Mouse (Mus musculus): ENCODE results near the gene Pawr. TPM values are rescaled to one million over a fixed set of nuclear protein-coding genes. Genes with fewer than 3 reads are reported as not detected.

The Pawr gene
- total RNA-seq, 1 experiment, result 36.4 TPM

GRCm38 (mm10) chr10:108299828-108300227 lies 32.1 kb upstream of the Pawr start:
- Histone ChIP-seq H3K27ac (ENCODE audit: insufficient read depth, low read depth, low read length, poor library complexity, severe bottlenecking) (no peak overlapping the region), H3K36me3 (ENCODE audit: control insufficient read depth, insufficient read depth, low read length, poor library complexity, severe bottlenecking) (no peaks in the 10 kb centered on the region), H3K4me1 (ENCODE audit: control insufficient read depth in 2 of 2, insufficient read depth in 2 of 2, low read length in 2 of 2, poor library complexity in 1 of 2) (peaks cover 4 to 7% of the 10 kb centered on the region in 2 experiments; a peak in 3 of 4 replicates), H3K4me3 (ENCODE audit: insufficient read depth in 1 of 2, low read depth in 1 of 2, low read length in 2 of 2, poor library complexity in 1 of 2, severe bottlenecking in 1 of 2) (0 out of 4 replicates have a peak overlapping the region, but pooled peaks of 1 of the 2 experiments have one; percentile 7), H3K9me3 (ENCODE audit: control insufficient read depth, insufficient read depth, low read depth, low read length) (no peaks in the 10 kb centered on the region), H3K9ac (ENCODE audit: insufficient read depth, low read depth, low read length, poor library complexity, severe bottlenecking) (no peak overlapping the region; the same call in 1 of the 2 replicates)
- in situ Hi-C loops (cut with MboI; ENCODE audit: low sequenced_read_pairs in 2 of 2, unreplicated experiment in 2 of 2), result loop anchor here in 1 of 2 experiments (5.0 to 10.0 kb wide), 2 partner anchors 137 to 235 kb away; no protein-coding TSS in a partner anchor
- no peak for DNase-seq (ENCODE audit: low read depth, low spot score)
- TF ChIP-seq ZC3H11A (IDR thresholded peaks at IDR 0.05; ENCODE audit: borderline replicate concordance, low read depth, low read length), result no peak
- no peak for TF ChIP-seq CHD2 (IDR thresholded peaks at IDR 0.05; ENCODE audit: low read depth, low read length)
- TF ChIP-seq ZNF384 (IDR thresholded peaks at IDR 0.05; ENCODE audit: low read depth, low read length), result no peak
- no peak for TF ChIP-seq MAFK (IDR thresholded peaks at IDR 0.05; ENCODE audit: insufficient read depth, low read depth, low read length)
- TF ChIP-seq HCFC1 (IDR thresholded peaks at IDR 0.05; ENCODE audit: borderline replicate concordance, insufficient read depth, low read length), result no peak

DNA sequence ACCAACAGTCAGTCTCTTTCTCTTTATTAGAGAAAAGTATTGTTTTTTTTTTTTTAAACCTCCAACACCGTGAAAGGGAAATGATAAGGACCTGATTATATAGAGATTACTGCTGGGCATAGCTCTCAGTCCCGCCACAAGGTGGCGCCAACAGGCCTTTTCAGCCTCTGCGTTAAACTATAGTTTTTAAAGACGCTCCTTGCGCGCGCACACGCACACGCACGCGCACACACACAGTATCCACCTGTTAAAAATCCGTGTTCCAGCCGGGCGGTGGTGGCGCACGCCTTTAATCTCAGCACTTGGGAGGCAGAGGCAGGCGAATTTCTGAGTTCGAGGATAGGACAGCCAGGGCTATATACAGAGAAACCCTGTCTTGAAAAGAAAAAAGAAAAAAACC lies 31.1 kb upstream of the Pawr start:
- Histone ChIP-seq H3K27ac (ENCODE audit: insufficient read depth, low read depth, low read length, poor library complexity, severe bottlenecking) (no peak overlapping the region), H3K4me3 (ENCODE audit: insufficient read depth in 1 of 2, low read depth in 1 of 2, low read length in 2 of 2, poor library complexity in 1 of 2, severe bottlenecking in 1 of 2) (no peak overlapping the region), H3K9ac (ENCODE audit: insufficient read depth, low read depth, low read length, poor library complexity, severe bottlenecking) (no peak overlapping the region), H3K36me3 (ENCODE audit: control insufficient read depth, insufficient read depth, low read length, poor library complexity, severe bottlenecking) (no peaks in the 10 kb centered on the region), H3K4me1 (ENCODE audit: control insufficient read depth in 2 of 2, insufficient read depth in 2 of 2, low read length in 2 of 2, poor library complexity in 1 of 2) (peaks cover 4 to 8% of the 10 kb centered on the region in 2 experiments; a peak in 3 of 4 replicates), H3K9me3 (ENCODE audit: control insufficient read depth, insufficient read depth, low read depth, low read length) (no peaks in the 10 kb centered on the region)
- TF ChIP-seq MAFK (IDR thresholded peaks at IDR 0.05; ENCODE audit: insufficient read depth, low read depth, low read length), result no peak
- peak; percentile 82; the same call in 1 of the 2 replicates for TF ChIP-seq ZC3H11A (IDR thresholded peaks at IDR 0.05; ENCODE audit: borderline replicate concordance, low read depth, low read length)
- in situ Hi-C loops (cut with MboI; ENCODE audit: low sequenced_read_pairs in 2 of 2, unreplicated experiment in 2 of 2), result loop anchor here in 1 of 2 experiments (5.0 to 10.0 kb wide), 2 partner anchors 136 to 234 kb away; no protein-coding TSS in a partner anchor
- no peak for DNase-seq (ENCODE audit: low read depth, low spot score)

DNA sequence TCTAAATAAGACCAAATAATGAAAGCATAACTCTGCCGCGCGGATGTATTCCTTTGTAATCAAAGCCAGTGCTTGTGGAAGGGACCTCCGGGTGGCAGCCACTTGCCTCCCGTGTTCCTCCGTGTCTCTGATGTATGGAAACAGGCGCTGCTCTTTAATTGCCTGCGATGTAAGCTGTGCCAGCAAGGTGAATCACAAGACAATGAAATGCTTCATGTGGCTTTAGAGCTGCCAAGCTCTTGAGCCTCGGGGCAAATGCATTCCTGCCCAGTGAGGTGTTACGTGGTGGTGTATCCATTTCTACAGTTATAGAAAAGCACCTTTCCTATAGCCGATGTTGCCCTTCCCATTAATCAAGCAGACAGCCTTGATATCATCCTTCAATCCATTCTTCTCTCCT lies 24.1 kb upstream of the Pawr start:
- no peaks in the 10 kb centered on the region for H3K9me3 ChIP-seq (ENCODE audit: control insufficient read depth, insufficient read depth, low read depth, low read length)
- in situ Hi-C loops (cut with MboI; ENCODE audit: low sequenced_read_pairs in 2 of 2, unreplicated experiment in 2 of 2), result loop anchor here in 1 of 2 experiments (10.0 kb wide), 1 partner anchor 227 kb away; no protein-coding TSS in a partner anchor
- DNase-seq (ENCODE audit: low read depth, low spot score), result no peak
- H3K4me1 ChIP-seq (ENCODE audit: control insufficient read depth in 2 of 2, insufficient read depth in 2 of 2, low read length in 2 of 2, poor library complexity in 1 of 2), result peaks cover 0 to 4% of the 10 kb centered on the region in 2 experiments; a peak in 1 of 4 replicates
- TF ChIP-seq HCFC1 (IDR thresholded peaks at IDR 0.05; ENCODE audit: borderline replicate concordance, insufficient read depth, low read length) (no peak), ZC3H11A (IDR thresholded peaks at IDR 0.05; ENCODE audit: borderline replicate concordance, low read depth, low read length) (no peak), MAFK (IDR thresholded peaks at IDR 0.05; ENCODE audit: insufficient read depth, low read depth, low read length) (no peak), CHD2 (IDR thresholded peaks at IDR 0.05; ENCODE audit: low read depth, low read length) (no peak), ZNF384 (IDR thresholded peaks at IDR 0.05; ENCODE audit: low read depth, low read length) (no peak)
- H3K9ac ChIP-seq (ENCODE audit: insufficient read depth, low read depth, low read length, poor library complexity, severe bottlenecking), result no peak overlapping the region
- no peaks in the 10 kb centered on the region for H3K36me3 ChIP-seq (ENCODE audit: control insufficient read depth, insufficient read depth, low read length, poor library complexity, severe bottlenecking)
- H3K27ac ChIP-seq (ENCODE audit: insufficient read depth, low read depth, low read length, poor library complexity, severe bottlenecking), result no peak overlapping the region
- H3K4me3 ChIP-seq (ENCODE audit: insufficient read depth in 1 of 2, low read depth in 1 of 2, low read length in 2 of 2, poor library complexity in 1 of 2, severe bottlenecking in 1 of 2), result no peak overlapping the region

DNA sequence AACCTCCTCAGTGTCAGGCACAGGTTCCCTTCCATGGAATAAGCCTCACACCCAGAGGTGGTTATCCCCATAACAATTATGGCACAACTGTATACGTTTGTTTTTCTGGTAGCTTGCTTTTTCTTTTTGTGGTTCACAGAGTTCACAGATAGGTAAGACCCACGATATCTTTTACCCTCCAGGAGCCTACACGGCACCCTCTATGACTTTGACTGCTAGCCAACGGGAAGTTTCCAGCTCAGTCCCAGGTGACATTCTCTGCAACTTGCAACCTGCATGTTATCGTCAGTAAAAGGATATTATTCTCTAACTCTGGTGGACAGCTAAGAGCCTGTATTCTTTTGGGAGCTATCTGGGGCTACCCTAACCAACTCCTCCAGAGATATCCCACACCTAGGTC lies 21.7 kb upstream of the Pawr start:
- in situ Hi-C loops (cut with MboI; ENCODE audit: low sequenced_read_pairs in 2 of 2, unreplicated experiment in 2 of 2), result no loop called here
- TF ChIP-seq HCFC1 (IDR thresholded peaks at IDR 0.05; ENCODE audit: borderline replicate concordance, insufficient read depth, low read length), result no peak
- TF ChIP-seq CHD2 (IDR thresholded peaks at IDR 0.05; ENCODE audit: low read depth, low read length), result no peak
- TF ChIP-seq MAFK (IDR thresholded peaks at IDR 0.05; ENCODE audit: insufficient read depth, low read depth, low read length), result no peak
- no peak for TF ChIP-seq ZC3H11A (IDR thresholded peaks at IDR 0.05; ENCODE audit: borderline replicate concordance, low read depth, low read length)
- peaks cover 0 to 2% of the 10 kb centered on the region in 2 experiments; a peak in 1 of 4 replicates for H3K4me1 ChIP-seq (ENCODE audit: control insufficient read depth in 2 of 2, insufficient read depth in 2 of 2, low read length in 2 of 2, poor library complexity in 1 of 2)
- no peak overlapping the region for H3K4me3 ChIP-seq (ENCODE audit: insufficient read depth in 1 of 2, low read depth in 1 of 2, low read length in 2 of 2, poor library complexity in 1 of 2, severe bottlenecking in 1 of 2)
- no peaks in the 10 kb centered on the region for H3K36me3 ChIP-seq (ENCODE audit: control insufficient read depth, insufficient read depth, low read length, poor library complexity, severe bottlenecking)
- H3K9ac ChIP-seq (ENCODE audit: insufficient read depth, low read depth, low read length, poor library complexity, severe bottlenecking), result no peak overlapping the region
- DNase-seq (ENCODE audit: low read depth, low spot score), result no peak
- no peak overlapping the region for H3K27ac ChIP-seq (ENCODE audit: insufficient read depth, low read depth, low read length, poor library complexity, severe bottlenecking)
- H3K9me3 ChIP-seq (ENCODE audit: control insufficient read depth, insufficient read depth, low read depth, low read length), result no peaks in the 10 kb centered on the region

- no peak for TF ChIP-seq ZC3H11A (IDR thresholded peaks at IDR 0.05; ENCODE audit: borderline replicate concordance, low read depth, low read length)
Observed at GRCm38 (mm10) chr10:108311396-108311795, 20.5 kb upstream of the Pawr start.

More at GRCm38 (mm10) chr10:108311396-108311795, 20.5 kb upstream of the Pawr start:
- no peaks in the 10 kb centered on the region for H3K36me3 ChIP-seq (ENCODE audit: control insufficient read depth, insufficient read depth, low read length, poor library complexity, severe bottlenecking)
- no peak overlapping the region for H3K4me3 ChIP-seq (ENCODE audit: insufficient read depth in 1 of 2, low read depth in 1 of 2, low read length in 2 of 2, poor library complexity in 1 of 2, severe bottlenecking in 1 of 2)
- H3K9me3 ChIP-seq (ENCODE audit: control insufficient read depth, insufficient read depth, low read depth, low read length), result no peaks in the 10 kb centered on the region
- H3K4me1 ChIP-seq (ENCODE audit: control insufficient read depth in 2 of 2, insufficient read depth in 2 of 2, low read length in 2 of 2, poor library complexity in 1 of 2), result peaks cover 0 to 2% of the 10 kb centered on the region in 2 experiments; a peak in 1 of 4 replicates
- in situ Hi-C loops (cut with MboI; ENCODE audit: low sequenced_read_pairs in 2 of 2, unreplicated experiment in 2 of 2), result no loop called here
- no peak overlapping the region for H3K9ac ChIP-seq (ENCODE audit: insufficient read depth, low read depth, low read length, poor library complexity, severe bottlenecking)
- no peak for DNase-seq (ENCODE audit: low read depth, low spot score)
- no peak overlapping the region for H3K27ac ChIP-seq (ENCODE audit: insufficient read depth, low read depth, low read length, poor library complexity, severe bottlenecking)
